Mouse (Mus musculus) olfactory bulb, adult 2 months (tissue): ENCODE data around the gene Grasp.

Experiments used
- CTCF ChIP-seq: fragments of 200-500 bp; IDR thresholded peaks from 2 replicates; pipeline ENCODE4 v1.5.1; 2012; ENCODE audit warnings: low read depth, mild to moderate bottlenecking, low read length, moderate library complexity; ENCODE audit not compliant: insufficient read depth
- POLR2A ChIP-seq: fragments of 200-500 bp; IDR thresholded peaks from 2 replicates; pipeline ENCODE4 v1.6.1; 2012; ENCODE audit warnings: mild to moderate bottlenecking, low read depth, low read length, moderate library complexity; ENCODE audit not compliant: insufficient read depth

GRCm38 (mm10) chr15:101235728-101236327, 11.8 kb downstream of the Grasp start:
- TF ChIP-seq POLR2A (no peak), CTCF (no peak)
